ENCODE assay signal across 18 mouse cellular contexts in genomic region chr5:117999584-117999983, GRCm38 (mm10). TPM values are rescaled to one million over a fixed set of nuclear protein-coding genes. Genes with fewer than 3 reads are reported as not detected.
DNase-seq lines count a peak whose midpoint lies in the region; TF ChIP-seq lines count a peak whose summit lies in the region.
"Had no signal": no experiment of that assay in that cellular context is flagged by ENCODE, and none has a peak within 500 bp of the region (broad histone marks: within the 10 kb centered on the region; RNA-seq: fewer than 3 reads in every experiment).

No protein-coding gene starts in this region.

- intact Hi-C loops in left cerebral cortex, adult 2 months (cut with DNase I), result no loop called here
- intact Hi-C loops in left cerebral cortex, postnatal 10 days (cut with DNase I), result no loop called here
- intact Hi-C loops in gastrocnemius, postnatal 14 days (cut with DNase I; ENCODE audit: low total_unique reads), result no loop called here

- TF ChIP-seq CTCF in left cerebral cortex, adult 2 months (IDR thresholded peaks at IDR 0.05), result no peak
- TF ChIP-seq CTCF in cortical plate, adult 2 months (IDR thresholded peaks at IDR 0.05; ENCODE audit: extremely low read depth, insufficient read depth, low read length), result no peak

- no peak overlapping the region for H3K4me3 ChIP-seq in left cerebral cortex, adult 2 months
- no peak overlapping the region for H3K4me3 ChIP-seq in cortical plate, adult 2 months (ENCODE audit: insufficient read depth, low read length)
- H3K4me3 ChIP-seq: erythroblast, embryonic 14.5 days; hindbrain, embryonic 13.5 days; limb, embryonic 10.5 days; midbrain, embryonic 12.5 days had no signal

- no peak for TF ChIP-seq POLR2A in cortical plate, adult 2 months (IDR thresholded peaks at IDR 0.05; ENCODE audit: extremely low read depth, insufficient read depth, low read length)

- peak overlapping the region; percentile 74 for H3K27ac ChIP-seq in left cerebral cortex, adult 2 months
- 0 out of 2 replicates have a peak overlapping the region, but pooled peaks have one; percentile 23 for H3K27ac ChIP-seq in cortical plate, adult 2 months (ENCODE audit: insufficient read depth, low read length)
- H3K27ac ChIP-seq: hindbrain, embryonic 13.5 days; limb, embryonic 10.5 days; midbrain, embryonic 12.5 days had no signal

- peak; percentile 43 to 51 for DNase-seq in cerebellum, postnatal 36 days
- DNase-seq in cerebellum, postnatal 4 days (ENCODE audit: low spot score in 2 of 2), result no peak
- peak; percentile 43 to 58 for DNase-seq in left cerebral cortex, adult 2 months (ENCODE audit: extremely low spot score in 1 of 2, low spot score in 2 of 2)
- DNase-seq in left cerebral cortex, postnatal 10 days (ENCODE audit: extremely low spot score in 1 of 2, low spot score in 2 of 2), result no peak
- peak; percentile 23 for DNase-seq in R1 (ENCODE audit: low read depth, low spot score)
- no peak for DNase-seq in gastrocnemius, postnatal 14 days
- no peak for DNase-seq in lung, postnatal 36 days
- DNase-seq: gastrocnemius, postnatal 36 days; heart, postnatal 14 days; kidney, postnatal 4 days; lung, adult 2 months; lung, postnatal 4 days; thymus, postnatal 4 days had no signal

- H3K4me1 ChIP-seq in cortical plate, adult 2 months (ENCODE audit: control insufficient read depth, insufficient read depth, low read length), result peaks cover 8% of the 10 kb centered on the region
- H3K4me1 ChIP-seq: hindbrain, embryonic 13.5 days; limb, embryonic 10.5 days; midbrain, embryonic 12.5 days had no signal

RNA-seq across cellular contexts. Expression of gene Fbxo21, which starts 23.1 kb away (rescaled TPM):
- 100 to 1,000 TPM; 110 to 111 TPM for total RNA-seq in left cerebral cortex, adult 2 months (2021)
- 100 to 1,000 TPM; 124 to 130 TPM for total RNA-seq in left cerebral cortex, postnatal 10 days (2021)
- polyA plus RNA-seq in cortical plate, adult 2 months (2012; rRNA removed), result 90.4 and 92.1 TPM in 2 replicates
- 10 to 100 TPM in 1 of 2 experiments, 1 to 10 TPM in 1; 9.5 to 13.4 TPM for total RNA-seq in gastrocnemius, postnatal 14 days (2021)

RNA-seq across cellular contexts. Expression of gene Tesc, which starts 28.0 kb away (rescaled TPM):
- total RNA-seq in left cerebral cortex, adult 2 months (2021), result 10 to 100 TPM; 82.0 to 87.3 TPM
- total RNA-seq in left cerebral cortex, postnatal 10 days (2021), result 10 to 100 TPM; 21.5 to 27.3 TPM
- polyA plus RNA-seq in cortical plate, adult 2 months (2012; rRNA removed), result 47.6 and 54.6 TPM in 2 replicates
- total RNA-seq in gastrocnemius, postnatal 14 days (2021), result 1 to 10 TPM in 1 of 2 experiments, under 1 TPM in 1; 0.78 to 1.4 TPM

Comparison
In these comparisons a context has a peak if more than half of its experiments do, and no peak if none do; other contexts are left out.
1. DNase-seq: peak in cerebellum, postnatal 36 days (2 of 2), left cerebral cortex, adult 2 months (2 of 2) and R1 (single experiment); none in cerebellum, postnatal 4 days (0 of 2), left cerebral cortex, postnatal 10 days (0 of 2), gastrocnemius, postnatal 14 days (single experiment) and lung, postnatal 36 days (single experiment).
2. RNA of gene Fbxo21, which starts 23.1 kb away (total RNA-seq): 124 to 130 TPM in left cerebral cortex, postnatal 10 days and 110 to 111 TPM in left cerebral cortex, adult 2 months; 9.5 to 13.4 TPM in gastrocnemius, postnatal 14 days; every median in the first group is over 4 times any median in the second.
3. RNA of gene Tesc, which starts 28.0 kb away (total RNA-seq): 82.0 to 87.3 TPM in left cerebral cortex, adult 2 months and 21.5 to 27.3 TPM in left cerebral cortex, postnatal 10 days; 0.78 to 1.4 TPM in gastrocnemius, postnatal 14 days; every median in the first group is over 4 times any median in the second.